Mouse (Mus musculus) heart, embryonic 14.5 days (tissue): ENCODE measurements at regions not wholly inside any gene's neighbourhood (a gene's known extent, or its start where the extent isn't known, plus 50 kb on each side); places are given as distances from the start of the nearest gene placed in this dataset.

Experiments used
- ATAC-seq: fragments of 200-750 bp; cut with Nextera tagmentation; 2 replicates; pipeline ENCODE4 v1.8.0; 2017; ENCODE audit warnings: low read depth, moderate TSS enrichment; ENCODE audit not compliant: insufficient number of reproducible peaks, insufficient read depth, low FRiP score
- H3K27ac ChIP-seq, 2 experiments: fragments of 200-500 bp in 1 of 2; fragments of 300-500 bp in 1 of 2; sonication (generic) in 1 of 2; replicated peaks in 1 of 2; 2 replicates each; pipeline ENCODE4 v1.5.1; 2012 to 2014; ENCODE audit warnings: low read depth in 2 of 2, low read length in 2 of 2, control low read depth in 1 of 2, mild to moderate bottlenecking in 1 of 2, mixed read lengths in 1 of 2; ENCODE audit not compliant: control insufficient read depth in 1 of 2, insufficient read depth in 1 of 2
- H3K27me3 ChIP-seq: fragments of 300-500 bp; sonication (generic); 2 replicates; pipeline ENCODE4 v1.6.1; 2014; ENCODE audit warnings: mild to moderate bottlenecking, low read length, control low read depth; ENCODE audit not compliant: control insufficient read depth, insufficient read depth
- H3K36me3 ChIP-seq: fragments of 300-500 bp; sonication (generic); 2 replicates; pipeline ENCODE4 v1.6.1; 2014; ENCODE audit warnings: mild to moderate bottlenecking, control low read depth, low read length, mixed read lengths; ENCODE audit not compliant: control insufficient read depth, insufficient read depth
- H3K4me1 ChIP-seq, 2 experiments: fragments of 200-500 bp in 1 of 2; fragments of 300-500 bp in 1 of 2; sonication (generic) in 1 of 2; 2 replicates each; pipeline ENCODE4 v1.6.1; 2012 to 2014; ENCODE audit warnings: low read length in 2 of 2, control low read depth in 1 of 2, mixed read lengths in 1 of 2; ENCODE audit not compliant: control insufficient read depth in 2 of 2, insufficient read depth in 2 of 2
- H3K4me2 ChIP-seq: fragments of 300-500 bp; sonication (generic); 2 replicates; pipeline ENCODE4 v1.6.1; 2014; ENCODE audit warnings: mild to moderate bottlenecking, low read length
- H3K4me3 ChIP-seq, 2 experiments: fragments of 200-500 bp in 1 of 2; fragments of 300-500 bp in 1 of 2; sonication (generic) in 1 of 2; 2 replicates each; pipeline ENCODE4 v1.5.1; 2012 to 2014; ENCODE audit warnings: low read length in 2 of 2, mild to moderate bottlenecking in 2 of 2, control low read depth in 1 of 2, low read depth in 1 of 2, moderate library complexity in 1 of 2; ENCODE audit not compliant: control insufficient read depth in 1 of 2, insufficient read depth in 1 of 2
- H3K9ac ChIP-seq: fragments of 300-500 bp; sonication (generic); 2 replicates; pipeline ENCODE4 v1.6.1; 2014; ENCODE audit warnings: mild to moderate bottlenecking, low read length
- H3K9me3 ChIP-seq: fragments of 300-500 bp; sonication (generic); 2 replicates; pipeline ENCODE4 v1.6.1; 2016; ENCODE audit warnings: low read length, control low read depth; ENCODE audit not compliant: control insufficient read depth
- WGBS: fragments of 180-500 bp; shearing (Covaris S2); extraction: QIAGEN DNeasy Blood & Tissue Kit; methylation state at CpG from one replicate; pipeline ENCODE4 v1.1.7; 2014; 5-methylcytosine and 5-hydroxymethylcytosine counted together

- Histone ChIP-seq H3K27ac (no peak overlapping the region), H3K9me3 (no peaks in the 10 kb centered on the region), H3K4me3 (no peak overlapping the region), H3K36me3 (no peaks in the 10 kb centered on the region), H3K4me2 (no peak overlapping the region), H3K27me3 (no peaks in the 10 kb centered on the region), H3K9ac (no peak overlapping the region), H3K4me1 (no peaks in the 10 kb centered on the region)
- no peak for ATAC-seq
- WGBS: 80% methylated on average over 10 of the region's 10 CpGs
Measured at GRCm38 (mm10) chr19:54297663-54298388, 253.9 kb downstream of the Adra2a start.

- H3K4me3 ChIP-seq: no peak overlapping the region
- no peak overlapping the region for H3K4me2 ChIP-seq
- no peak overlapping the region for H3K9ac ChIP-seq
- no peaks in the 10 kb centered on the region for H3K27me3 ChIP-seq
- 77% methylated on average over 6 of the region's 6 CpGs for WGBS
- no peaks in the 10 kb centered on the region for H3K9me3 ChIP-seq
- H3K27ac ChIP-seq: no peak overlapping the region
- H3K4me1 ChIP-seq: no peaks in the 10 kb centered on the region
- no peaks in the 10 kb centered on the region for H3K36me3 ChIP-seq
- ATAC-seq: no peak
Measured at GRCm38 (mm10) chr19:54311289-54311688, 267.3 kb downstream of the Adra2a start.

- H3K27me3 ChIP-seq: no peaks in the 10 kb centered on the region
- H3K9ac ChIP-seq: no peak overlapping the region
- no peaks in the 10 kb centered on the region for H3K36me3 ChIP-seq
- ATAC-seq: no peak
- no peak overlapping the region for H3K4me2 ChIP-seq
- H3K27ac ChIP-seq: no peak overlapping the region
- H3K9me3 ChIP-seq: no peaks in the 10 kb centered on the region
- no peak overlapping the region for H3K4me3 ChIP-seq
- no peaks in the 10 kb centered on the region for H3K4me1 ChIP-seq
- 50% methylated on average over 1 of the region's 1 CpGs for whole genome bisulfite sequencing
Measured at GRCm38 (mm10) chr19:54311723-54312122, 267.8 kb downstream of the Adra2a start.

- no peak overlapping the region for H3K27ac ChIP-seq
- ATAC-seq: no peak
- WGBS: 67% methylated on average over 5 of the region's 5 CpGs
Measured at GRCm38 (mm10) chr19:54323276-54323675, 279.3 kb downstream of the Adra2a start.

GRCm38 (mm10) chr19:54324991-54325390, 281.0 kb downstream of the Adra2a start:
- H3K36me3 ChIP-seq: no peaks in the 10 kb centered on the region
- ATAC-seq: no peak
- H3K4me3 ChIP-seq: no peak overlapping the region
- H3K27ac ChIP-seq: no peak overlapping the region
- 57% methylated on average over 4 of the region's 4 CpGs for WGBS
- H3K27me3 ChIP-seq: no peaks in the 10 kb centered on the region
- H3K4me1 ChIP-seq: no peaks in the 10 kb centered on the region
- H3K9ac ChIP-seq: no peak overlapping the region
- no peaks in the 10 kb centered on the region for H3K9me3 ChIP-seq
- no peak overlapping the region for H3K4me2 ChIP-seq

More at GRCm38 (mm10) chr19:54323276-54323675, 279.3 kb downstream of the Adra2a start:
- H3K36me3 ChIP-seq: no peaks in the 10 kb centered on the region
- H3K9ac ChIP-seq: no peak overlapping the region
- no peak overlapping the region for H3K4me3 ChIP-seq
- no peaks in the 10 kb centered on the region for H3K4me1 ChIP-seq
- no peaks in the 10 kb centered on the region for H3K9me3 ChIP-seq
- H3K4me2 ChIP-seq: no peak overlapping the region
- no peaks in the 10 kb centered on the region for H3K27me3 ChIP-seq

GRCm38 (mm10) chr19:54332140-54332539, 288.2 kb downstream of the Adra2a start:
- ATAC-seq: no peak
- H3K4me3 ChIP-seq: no peak overlapping the region
- 86% methylated on average over 1 of the region's 1 CpGs for WGBS
- H3K4me2 ChIP-seq: no peak overlapping the region
- H3K36me3 ChIP-seq: no peaks in the 10 kb centered on the region
- H3K9me3 ChIP-seq: peaks cover 7% of the 10 kb centered on the region; the same call in 1 of the 2 replicates
- no peak overlapping the region for H3K27ac ChIP-seq
- no peaks in the 10 kb centered on the region for H3K27me3 ChIP-seq
- no peaks in the 10 kb centered on the region for H3K4me1 ChIP-seq
- no peak overlapping the region for H3K9ac ChIP-seq

- no peaks in the 10 kb centered on the region for H3K36me3 ChIP-seq
- H3K4me1 ChIP-seq: no peaks in the 10 kb centered on the region
- no peak overlapping the region for H3K27ac ChIP-seq
- WGBS: 70% methylated on average over 2 of the region's 2 CpGs
- no peak for ATAC-seq
- H3K27me3 ChIP-seq: no peaks in the 10 kb centered on the region
- no peaks in the 10 kb centered on the region for H3K9me3 ChIP-seq
- no peak overlapping the region for H3K4me2 ChIP-seq
- H3K4me3 ChIP-seq: no peak overlapping the region
- no peak overlapping the region for H3K9ac ChIP-seq
Measured at GRCm38 (mm10) chr19:54340778-54341291, 296.9 kb downstream of the Adra2a start.

- no peak for ATAC-seq
- no peaks in the 10 kb centered on the region for H3K27me3 ChIP-seq
- no peak overlapping the region for H3K4me3 ChIP-seq
- H3K36me3 ChIP-seq: no peaks in the 10 kb centered on the region
- no peak overlapping the region for H3K27ac ChIP-seq
- H3K9me3 ChIP-seq: no peaks in the 10 kb centered on the region
- peaks cover 2 to 7% of the 10 kb centered on the region in 2 experiments; a peak in 2 of 4 replicates for H3K4me1 ChIP-seq
- 83% methylated on average over 7 of the region's 7 CpGs for WGBS
- H3K4me2 ChIP-seq: no peak overlapping the region
- H3K9ac ChIP-seq: no peak overlapping the region
Measured at GRCm38 (mm10) chr19:54359731-54360130, 315.8 kb downstream of the Adra2a start.
